In the genomic region with DNA sequence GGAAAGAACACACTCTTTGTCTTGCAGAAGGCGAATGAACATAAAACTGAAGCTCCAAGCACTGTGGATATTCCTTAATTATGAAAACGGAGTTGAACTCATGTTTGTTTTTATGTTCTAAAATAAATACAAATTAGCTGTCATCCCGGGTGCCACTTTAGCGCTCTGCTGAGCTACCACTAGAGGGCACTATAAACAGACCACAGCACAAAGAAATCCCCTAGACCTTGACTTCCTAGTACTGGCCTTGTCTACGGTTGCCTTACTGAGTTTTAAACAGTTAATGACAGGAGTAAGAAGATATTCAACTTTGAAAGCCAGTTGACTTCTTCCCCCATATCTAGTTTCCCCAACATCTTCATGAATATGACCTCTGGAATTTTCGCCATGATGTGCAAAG, we compare ENCODE assay signal across 8 mouse cellular contexts. TPM values are rescaled to one million over a fixed set of nuclear protein-coding genes. Genes with fewer than 3 reads are reported as not detected.
DNase-seq lines count a peak whose midpoint lies in the region; ATAC-seq and TF ChIP-seq lines count a peak whose summit lies in the region.

No protein-coding gene starts in this region.

- H3K4me2 ChIP-seq in forebrain, embryonic 15.5 days (replicated peaks) = no peak overlapping the region
- no peak overlapping the region for H3K4me2 ChIP-seq in limb, embryonic 14.5 days (replicated peaks; ENCODE audit: low read depth, low read length, severe bottlenecking)

- no peak overlapping the region for H3K27ac ChIP-seq in forebrain, embryonic 10.5 days
- no peak overlapping the region for H3K27ac ChIP-seq in forebrain, embryonic 15.5 days (replicated peaks)
- no peak overlapping the region for H3K27ac ChIP-seq in thymus, adult 2 months (ENCODE audit: control insufficient read depth, insufficient read depth, low read length)
- H3K27ac ChIP-seq in limb, embryonic 14.5 days (replicated peaks; ENCODE audit: low read depth, low read length) = no peak overlapping the region

- no peak overlapping the region for H3K4me3 ChIP-seq in forebrain, embryonic 10.5 days
- no peak overlapping the region for H3K4me3 ChIP-seq in forebrain, embryonic 15.5 days
- no peak overlapping the region for H3K4me3 ChIP-seq in thymus, adult 2 months (ENCODE audit: control insufficient read depth, insufficient read depth, low read length)
- no peak overlapping the region for H3K4me3 ChIP-seq in limb, embryonic 14.5 days (replicated peaks; ENCODE audit: low read length)

- DNase-seq in forebrain, embryonic 10.5 days (ENCODE audit: extremely low spot score, low spot score) = peak; percentile 31
- peak; percentile 36 for DNase-seq in thymus, adult 2 months
- DNase-seq in thymus, adult 18-20 months = no peak
- DNase-seq in cerebellum, postnatal 36 days = peak; percentile 35 to 39
- peak; percentile 71 for DNase-seq in limb, embryonic 14.5 days (ENCODE audit: low spot score)
- peak; percentile 77 for DNase-seq in retina, embryonic 14.5 days (ENCODE audit: low spot score)

- no peaks in the 10 kb centered on the region for H3K36me3 ChIP-seq in forebrain, embryonic 10.5 days (replicated peaks)
- no peaks in the 10 kb centered on the region for H3K36me3 ChIP-seq in forebrain, embryonic 15.5 days
- H3K36me3 ChIP-seq in thymus, adult 2 months (ENCODE audit: control insufficient read depth, insufficient read depth, low read length) = no peaks in the 10 kb centered on the region
- no peaks in the 10 kb centered on the region for H3K36me3 ChIP-seq in limb, embryonic 14.5 days (ENCODE audit: control insufficient read depth, insufficient read depth, low read length)

- H3K27me3 ChIP-seq in forebrain, embryonic 10.5 days (ENCODE audit: poor library complexity, severe bottlenecking) = no peaks in the 10 kb centered on the region
- H3K27me3 ChIP-seq in forebrain, embryonic 15.5 days = no peaks in the 10 kb centered on the region
- H3K27me3 ChIP-seq in thymus, adult 2 months (ENCODE audit: control insufficient read depth, insufficient read depth, low read length) = no peaks in the 10 kb centered on the region
- no peaks in the 10 kb centered on the region for H3K27me3 ChIP-seq in limb, embryonic 14.5 days (ENCODE audit: control insufficient read depth, insufficient read depth, low read length)

- no peak overlapping the region for H3K9ac ChIP-seq in forebrain, embryonic 15.5 days (replicated peaks)
- H3K9ac ChIP-seq in limb, embryonic 14.5 days (ENCODE audit: low read depth, low read length, severe bottlenecking) = no peak overlapping the region

- no peak for TF ChIP-seq CTCF in thymus, adult 2 months (IDR thresholded peaks at IDR 0.05; ENCODE audit: borderline replicate concordance, control insufficient read depth, extremely low read depth, insufficient read depth, low read length, poor library complexity)

- no peak for ATAC-seq in forebrain, embryonic 15.5 days (replicated peaks)
- peak; percentile 70 for ATAC-seq in inflammation-experienced regulatory T-cells, adult 6 months
- no peak; the same call in 1 of the 2 replicates for ATAC-seq in limb, embryonic 14.5 days (ENCODE audit: low FRiP score, low read depth)

- TF ChIP-seq POLR2A in thymus, adult 2 months (IDR thresholded peaks at IDR 0.05; ENCODE audit: control insufficient read depth, extremely low read depth, insufficient read depth, low read length, poor library complexity) = no peak
- no peak for TF ChIP-seq POLR2A in limb, embryonic 14.5 days (IDR thresholded peaks at IDR 0.05; ENCODE audit: borderline replicate concordance, extremely low read depth, insufficient read depth, insufficient read length)

- H3K9me3 ChIP-seq in forebrain, embryonic 10.5 days = 0 out of 2 replicates have a peak, but pooled peaks cover 5% of the 10 kb centered on the region
- H3K9me3 ChIP-seq in forebrain, embryonic 15.5 days = 0 out of 2 replicates have a peak, but pooled peaks cover 4% of the 10 kb centered on the region
- no peaks in the 10 kb centered on the region for H3K9me3 ChIP-seq in limb, embryonic 14.5 days (ENCODE audit: control insufficient read depth, low read length)

- 25% methylated on average over 6 of the region's 6 CpGs for WGBS in forebrain, embryonic 10.5 days
- WGBS in forebrain, embryonic 15.5 days = 20% methylated on average over 6 of the region's 6 CpGs
- 26% methylated on average over 6 of the region's 6 CpGs for WGBS in thymus, adult 2 months
- 20% methylated on average over 6 of the region's 6 CpGs for WGBS in limb, embryonic 14.5 days

- no peaks in the 10 kb centered on the region for H3K4me1 ChIP-seq in forebrain, embryonic 10.5 days
- peaks cover 11% of the 10 kb centered on the region; the same call in 1 of the 2 replicates for H3K4me1 ChIP-seq in forebrain, embryonic 15.5 days
- H3K4me1 ChIP-seq in thymus, adult 2 months (replicated peaks; ENCODE audit: control insufficient read depth, insufficient read depth, low read length) = no peaks in the 10 kb centered on the region
- no peaks in the 10 kb centered on the region for H3K4me1 ChIP-seq in limb, embryonic 14.5 days (ENCODE audit: control insufficient read depth, insufficient read depth, low read length)

RNA-seq across cellular contexts. Expression of a gene that starts 29.9 kb away (rescaled TPM):
- not detected in 2 replicates for polyA plus RNA-seq in forebrain, embryonic 10.5 days (2016; fragmentation: Nextera tagmentation; extraction: Ambion mirVana)
- polyA plus RNA-seq in forebrain, embryonic 15.5 days (2015; fragmentation: Nextera tagmentation; extraction: Ambion mirVana) = 1.1 and 1.2 TPM in 2 replicates
- polyA plus RNA-seq in thymus, adult 2 months (2012; rRNA removed) = 0.65 TPM in 1 of 2 replicates, not detected in the other
- polyA plus RNA-seq in inflammation-experienced regulatory T-cells, adult 6 months (2017; shearing (Covaris generic)) = not detected
- 13.0 and 13.8 TPM in 2 replicates for polyA plus RNA-seq in limb, embryonic 14.5 days (2012; rRNA removed)
- polyA plus RNA-seq in limb, embryonic 14.5 days (2014; fragmentation: Nextera tagmentation; extraction: Ambion mirVana) = 8.2 and 15.3 TPM in 2 replicates

Comparison
In these comparisons a context has a peak if more than half of its experiments do, and no peak if none do; other contexts are left out.
1. DNase-seq: peak in forebrain, embryonic 10.5 days (single experiment), thymus, adult 2 months (single experiment), cerebellum, postnatal 36 days (2 of 2), limb, embryonic 14.5 days (single experiment) and retina, embryonic 14.5 days (single experiment); none in thymus, adult 18-20 months (0 of 2).